Mouse (Mus musculus) cerebellum, postnatal 25 days (tissue): ENCODE measurements at regions not wholly inside any gene's neighbourhood (a gene's known extent, or its start where the extent isn't known, plus 50 kb on each side); places are given as distances from the start of the nearest gene placed in this dataset.

Experiments used
- DNase-seq, 2 experiments: peaks; one replicate each; pipeline ENCODE4 v3.0.0; 2021; ENCODE audit warnings: mixed read lengths in 2 of 2

GRCm38 (mm10) chr11:25157135-25157860 is 1053.3 kb downstream of the 5730522E02Rik start:
- peak; percentile 21 to 49 for DNase-seq

GRCm38 (mm10) chr11:25157861-25158245 is 1052.7 kb downstream of the 5730522E02Rik start:
- no peak for DNase-seq

- no peak for DNase-seq
Observed at GRCm38 (mm10) chr11:25158884-25159283, 1051.7 kb downstream of the 5730522E02Rik start.

GRCm38 (mm10) chr11:25167939-25168338 is 1042.6 kb downstream of the 5730522E02Rik start:
- no peak for DNase-seq

GRCm38 (mm10) chr11:25171048-25171447 is 1039.5 kb downstream of the 5730522E02Rik start:
- no peak for DNase-seq
